Mouse (Mus musculus) gastrocnemius, adult 18-20 months (tissue): ENCODE measurements around the gene Plp2. TPM values are rescaled to one million over a fixed set of nuclear protein-coding genes. Genes with fewer than 3 reads are reported as not detected.
"Not testable (repeated sequence)": the region's sequence is repeated elsewhere in the genome, so short reads cannot be mapped to it uniquely, and the experiment has no call there.

Source experiments
- DNase-seq: peaks from one replicate; pipeline ENCODE4 v3.0.0; 2021; ENCODE audit warnings: low spot score
- long read RNA-seq, 2 experiments: library from polyadenylated mRNA; stranded (forward); transcript quantifications; one replicate each; pipeline ENCODE4 v2.0.0; 2021
- total RNA-seq, 2 experiments: library from RNA; stranded (reverse); gene quantifications; 2 replicates each; pipeline ENCODE4 v1.2.3; 2021

Gene Plp2
- 10 to 100 TPM; 30.3 to 35.0 TPM for total RNA-seq
- long read RNA-seq, experiment 1, transcript Plp2-201 (5 exons, 1,157 nt): major isoform, 24 of 25 reads
- long read RNA-seq, experiment 1, partial matches to known transcripts: 0 of 25 reads
- long read RNA-seq, experiment 1, other reads (novel, unspliced or antisense): 1 of 25 reads
- long read RNA-seq, experiment 2, transcript Plp2-201 (5 exons, 1,157 nt): major isoform, 15 of 16 reads
- long read RNA-seq, experiment 2, partial matches to known transcripts: 0 of 16 reads
- long read RNA-seq, experiment 2, other reads (novel, unspliced or antisense): 1 of 16 reads

GRCm38 (mm10) chrX:7670921-7671623 is at the start of gene Plp2:
Gene Plp2, minus strand, starts transcription at chrX:7671390.
- peak; percentile 28 for DNase-seq

GRCm38 (mm10) chrX:7716058-7716457 is 44.9 kb upstream of the Plp2 start:
- not testable (repeated sequence) for DNase-seq

- peak; percentile 94 for DNase-seq
Measured at GRCm38 (mm10) chrX:7714135-7714899, 43.1 kb upstream of the Plp2 start, which contains the start of gene Wdr45. Gene Wdr45, plus strand, starts transcription at chrX:7714333.

GRCm38 (mm10) chrX:7713764-7714134 is 42.6 kb upstream of the Plp2 start:
- not testable (repeated sequence) for DNase-seq

- DNase-seq: peak; percentile 86
Measured at GRCm38 (mm10) chrX:7696954-7697381, 25.8 kb upstream of the Plp2 start, which contains the start of gene Gpkow. Gene Gpkow, plus strand, starts transcription at chrX:7697131.

GRCm38 (mm10) chrX:7696520-7696919 is 25.3 kb upstream of the Plp2 start:
- no peak for DNase-seq

GRCm38 (mm10) chrX:7692862-7693261 is 21.7 kb upstream of the Plp2 start:
- peak; percentile 39 for DNase-seq

- no peak for DNase-seq
Measured at GRCm38 (mm10) chrX:7690486-7690885, 19.3 kb upstream of the Plp2 start.

- no peak for DNase-seq
Measured at GRCm38 (mm10) chrX:7688321-7688720, 17.1 kb upstream of the Plp2 start.

- peak; percentile 46 for DNase-seq
Measured at GRCm38 (mm10) chrX:7680864-7681263, 9.7 kb upstream of the Plp2 start, which contains the start of gene Magix. Gene Magix, minus strand, starts transcription at chrX:7681251.

- no peak for DNase-seq
Measured at GRCm38 (mm10) chrX:7680057-7680412, 8.8 kb upstream of the Plp2 start.

GRCm38 (mm10) chrX:7679405-7680056 is 8.3 kb upstream of the Plp2 start:
- peak; percentile 88 for DNase-seq

- no peak for DNase-seq
Measured at GRCm38 (mm10) chrX:7678986-7679385, 7.8 kb upstream of the Plp2 start.

GRCm38 (mm10) chrX:7675001-7675380 is 3.8 kb upstream of the Plp2 start:
- no peak for DNase-seq

- DNase-seq: no peak
Measured at GRCm38 (mm10) chrX:7674284-7675000, 3.3 kb upstream of the Plp2 start.

- no peak for DNase-seq
Measured at GRCm38 (mm10) chrX:7673578-7674281, 2.5 kb upstream of the Plp2 start.

GRCm38 (mm10) chrX:7672739-7673138 is 1.5 kb upstream of the Plp2 start:
- DNase-seq: peak; percentile 34

- peak; percentile 72 for DNase-seq
Measured at GRCm38 (mm10) chrX:7670390-7670881, 754 bp downstream of the Plp2 start.

- no peak for DNase-seq
Measured at GRCm38 (mm10) chrX:7665739-7666502, 5.3 kb downstream of the Plp2 start.
